Mouse (Mus musculus) limb, embryonic 13.5 days (tissue): ENCODE measurements around the gene St8sia1. TPM values are rescaled to one million over a fixed set of nuclear protein-coding genes. Genes with fewer than 3 reads are reported as not detected.

Experiments used
- ATAC-seq: fragments of 200-750 bp; cut with Nextera tagmentation; 2 replicates; pipeline ENCODE4 v1.8.0; 2017; ENCODE audit warnings: low read depth, moderate number of reproducible peaks, moderate TSS enrichment; ENCODE audit not compliant: low FRiP score
- H3K27ac ChIP-seq: fragments of 300-500 bp; sonication (generic); 2 replicates; pipeline ENCODE4 v1.5.1; 2015; ENCODE audit warnings: inconsistent platforms, mild to moderate bottlenecking, moderate library complexity
- H3K27me3 ChIP-seq: fragments of 300-500 bp; sonication (generic); 2 replicates; pipeline ENCODE4 v1.6.1; 2015; ENCODE audit warnings: mild to moderate bottlenecking, inconsistent platforms
- H3K36me3 ChIP-seq: fragments of 300-500 bp; sonication (generic); 2 replicates; pipeline ENCODE4 v1.6.1; 2015; ENCODE audit warnings: inconsistent platforms, mild to moderate bottlenecking, moderate library complexity
- H3K4me1 ChIP-seq: fragments of 300-500 bp; sonication (generic); 2 replicates; pipeline ENCODE4 v1.6.1; 2015; ENCODE audit warnings: inconsistent platforms
- H3K4me2 ChIP-seq: fragments of 300-500 bp; sonication (generic); replicated peaks from 2 replicates; pipeline ENCODE4 v1.6.1; 2015; ENCODE audit warnings: inconsistent platforms, mild to moderate bottlenecking, moderate library complexity
- H3K4me3 ChIP-seq: fragments of 300-500 bp; sonication (generic); 2 replicates; pipeline ENCODE4 v1.5.1; 2015; ENCODE audit warnings: moderate library complexity, mild to moderate bottlenecking, inconsistent platforms
- H3K9ac ChIP-seq: fragments of 300-500 bp; sonication (generic); 2 replicates; pipeline ENCODE4 v1.6.1; 2015; ENCODE audit warnings: mild to moderate bottlenecking, inconsistent platforms
- H3K9me3 ChIP-seq: fragments of 300-500 bp; sonication (generic); 2 replicates; pipeline ENCODE4 v1.6.1; 2016; ENCODE audit warnings: inconsistent platforms
- WGBS: fragments of 180-500 bp; shearing (Covaris S2); methylation state at CpG from one replicate; pipeline ENCODE4 v1.1.7; 2015; 5-methylcytosine and 5-hydroxymethylcytosine counted together
- polyA plus RNA-seq: library from polyadenylated mRNA; unstranded; fragments of >200 nt; fragmentation: Nextera tagmentation; extraction: Ambion mirVana; gene quantifications from 2 replicates; pipeline ENCODE4 v1.2.1, GENCODE M21; 2015

St8sia1 gene
- polyA plus RNA-seq, 1 experiment from 2014 or later: 1.3 TPM

- Histone ChIP-seq H3K36me3 (no peaks in the 10 kb centered on the region), H3K9me3 (no peaks in the 10 kb centered on the region), H3K9ac (no peak overlapping the region), H3K4me2 (no peak overlapping the region), H3K4me3 (no peak overlapping the region), H3K27ac (no peak overlapping the region), H3K4me1 (peaks cover 3% of the 10 kb centered on the region; the same call in 1 of the 2 replicates), H3K27me3 (no peaks in the 10 kb centered on the region)
- no peak for ATAC-seq
- WGBS: 82% methylated on average over 11 of the region's 11 CpGs
Measured at GRCm38 (mm10) chr6:142885364-142886154, 78.7 kb downstream of the St8sia1 start.

- H3K27ac ChIP-seq: no peak overlapping the region
- no peak for ATAC-seq
- H3K4me1 ChIP-seq: peaks cover 17% of the 10 kb centered on the region
- WGBS: 66% methylated on average over 9 of the region's 9 CpGs
- H3K36me3 ChIP-seq: no peaks in the 10 kb centered on the region
- no peak overlapping the region for H3K9ac ChIP-seq
- H3K27me3 ChIP-seq: no peaks in the 10 kb centered on the region
- no peak overlapping the region for H3K4me2 ChIP-seq
- H3K9me3 ChIP-seq: no peaks in the 10 kb centered on the region
- no peak overlapping the region for H3K4me3 ChIP-seq
Measured at GRCm38 (mm10) chr6:142884128-142884527, 80.1 kb downstream of the St8sia1 start.

- Histone ChIP-seq H3K4me1 (peaks cover 49% of the 10 kb centered on the region), H3K36me3 (no peaks in the 10 kb centered on the region)
- 87% methylated on average over 8 of the region's 8 CpGs for WGBS
Measured at GRCm38 (mm10) chr6:142880849-142881470, 83.3 kb downstream of the St8sia1 start.

GRCm38 (mm10) chr6:142878744-142879701 lies 85.2 kb downstream of the St8sia1 start:
- 0 out of 2 replicates have a peak, but pooled peaks have one; percentile 11 for ATAC-seq
- Histone ChIP-seq H3K4me1 (peaks cover 49% of the 10 kb centered on the region), H3K4me2 (peak overlapping the region; percentile 35), H3K27me3 (no peaks in the 10 kb centered on the region), H3K36me3 (no peaks in the 10 kb centered on the region), H3K4me3 (no peak overlapping the region), H3K9ac (0 out of 2 replicates have a peak overlapping the region, but pooled peaks have one; percentile 13), H3K9me3 (no peaks in the 10 kb centered on the region), H3K27ac (0 out of 2 replicates have a peak overlapping the region, but pooled peaks have one; percentile 7)
- WGBS: 30% methylated on average over 15 of the region's 15 CpGs

More at GRCm38 (mm10) chr6:142880849-142881470, 83.3 kb downstream of the St8sia1 start:
- Histone ChIP-seq H3K27me3 (no peaks in the 10 kb centered on the region), H3K4me2 (no peak overlapping the region), H3K9me3 (no peaks in the 10 kb centered on the region), H3K9ac (no peak overlapping the region), H3K27ac (no peak overlapping the region), H3K4me3 (no peak overlapping the region)
- ATAC-seq: no peak

GRCm38 (mm10) chr6:142877221-142877620 lies 87.0 kb downstream of the St8sia1 start:
- Histone ChIP-seq H3K4me1 (peaks cover 49% of the 10 kb centered on the region), H3K36me3 (no peaks in the 10 kb centered on the region), H3K9ac (no peak overlapping the region), H3K27me3 (no peaks in the 10 kb centered on the region), H3K4me2 (no peak overlapping the region), H3K9me3 (no peaks in the 10 kb centered on the region), H3K4me3 (no peak overlapping the region), H3K27ac (no peak overlapping the region)
- no peak for ATAC-seq
- WGBS: 80% methylated on average over 6 of the region's 6 CpGs

- 34% methylated on average over 8 of the region's 8 CpGs for WGBS
- H3K36me3 ChIP-seq: no peaks in the 10 kb centered on the region
- peaks cover 49% of the 10 kb centered on the region for H3K4me1 ChIP-seq
- H3K27me3 ChIP-seq: no peaks in the 10 kb centered on the region
- H3K4me2 ChIP-seq: no peak overlapping the region
- no peak overlapping the region for H3K4me3 ChIP-seq
- ATAC-seq: no peak
- no peak overlapping the region for H3K27ac ChIP-seq
- no peak overlapping the region for H3K9ac ChIP-seq
- no peaks in the 10 kb centered on the region for H3K9me3 ChIP-seq
Measured at GRCm38 (mm10) chr6:142876279-142876899, 87.9 kb downstream of the St8sia1 start.

- Histone ChIP-seq H3K36me3 (no peaks in the 10 kb centered on the region), H3K4me3 (no peak overlapping the region)
- 81% methylated on average over 11 of the region's 11 CpGs for WGBS
Measured at GRCm38 (mm10) chr6:142873795-142874563, 90.3 kb downstream of the St8sia1 start.

GRCm38 (mm10) chr6:142869715-142870422 lies 94.4 kb downstream of the St8sia1 start:
- Histone ChIP-seq H3K27ac (no peak overlapping the region), H3K9ac (no peak overlapping the region), H3K27me3 (no peaks in the 10 kb centered on the region), H3K4me1 (0 out of 2 replicates have a peak, but pooled peaks cover 5% of the 10 kb centered on the region), H3K9me3 (no peaks in the 10 kb centered on the region), H3K4me2 (no peak overlapping the region), H3K4me3 (no peak overlapping the region), H3K36me3 (no peaks in the 10 kb centered on the region)
- 75% methylated on average over 7 of the region's 7 CpGs for WGBS
- no peak for ATAC-seq

More at GRCm38 (mm10) chr6:142873795-142874563, 90.3 kb downstream of the St8sia1 start:
- Histone ChIP-seq H3K4me1 (peaks cover 30% of the 10 kb centered on the region), H3K27ac (no peak overlapping the region), H3K4me2 (no peak overlapping the region), H3K27me3 (no peaks in the 10 kb centered on the region), H3K9me3 (no peaks in the 10 kb centered on the region), H3K9ac (no peak overlapping the region)
- no peak for ATAC-seq

- peak; percentile 24; the same call in 1 of the 2 replicates for ATAC-seq
- Histone ChIP-seq H3K36me3 (no peaks in the 10 kb centered on the region), H3K27ac (no peak overlapping the region), H3K27me3 (no peaks in the 10 kb centered on the region), H3K9me3 (no peaks in the 10 kb centered on the region; the same call in 1 of the 2 replicates), H3K4me1 (0 out of 2 replicates have a peak, but pooled peaks cover 5% of the 10 kb centered on the region), H3K4me3 (no peak overlapping the region), H3K9ac (no peak overlapping the region), H3K4me2 (no peak overlapping the region; the same call in 1 of the 2 replicates)
- 26% methylated on average over 9 of the region's 9 CpGs for WGBS
Measured at GRCm38 (mm10) chr6:142867471-142868055, 96.7 kb downstream of the St8sia1 start.

GRCm38 (mm10) chr6:142867023-142867422 lies 97.2 kb downstream of the St8sia1 start:
- H3K4me3 ChIP-seq: no peak overlapping the region
- H3K9ac ChIP-seq: no peak overlapping the region
- no peaks in the 10 kb centered on the region for H3K36me3 ChIP-seq
- H3K27me3 ChIP-seq: no peaks in the 10 kb centered on the region
- no peak for ATAC-seq
- 98% methylated on average over 2 of the region's 2 CpGs for WGBS
- no peak overlapping the region for H3K4me2 ChIP-seq
- H3K9me3 ChIP-seq: no peaks in the 10 kb centered on the region; the same call in 1 of the 2 replicates
- H3K4me1 ChIP-seq: 0 out of 2 replicates have a peak, but pooled peaks cover 5% of the 10 kb centered on the region
- H3K27ac ChIP-seq: no peak overlapping the region
